Mouse (Mus musculus): ENCODE data around the gene Lbr.
A peak's percentile ranks its signal among the peaks of the same experiment; 100 is the strongest.

Gene Lbr

GRCm38 (mm10) chr1:181842781-181843180 is at the start of gene Lbr:
Gene Lbr (minus strand): TSS chr1:181843046.
- peak in 1 of 2 experiments; percentile 37 for DNase-seq

DNA sequence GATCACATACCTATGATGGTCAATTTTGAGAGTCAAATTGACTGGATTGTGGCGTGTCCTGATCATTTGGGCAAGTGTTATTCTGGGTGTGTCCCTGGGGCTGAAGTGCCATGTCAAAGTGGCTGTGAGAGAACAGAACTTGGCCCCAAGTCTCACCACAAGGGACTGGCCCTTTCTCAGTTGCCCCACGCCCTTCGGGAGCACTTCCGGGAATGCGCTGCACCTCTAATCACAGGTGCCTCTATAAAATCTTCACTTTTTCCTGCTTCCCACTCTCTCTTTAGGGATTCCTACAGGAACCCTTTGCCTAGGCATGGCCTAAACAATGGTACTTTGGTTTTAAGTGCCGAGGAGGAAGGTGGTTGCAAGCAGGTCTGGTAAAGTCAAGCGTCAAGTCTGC is 46.8 kb upstream of the Lbr start:
- DNase-seq = no peak

DNA sequence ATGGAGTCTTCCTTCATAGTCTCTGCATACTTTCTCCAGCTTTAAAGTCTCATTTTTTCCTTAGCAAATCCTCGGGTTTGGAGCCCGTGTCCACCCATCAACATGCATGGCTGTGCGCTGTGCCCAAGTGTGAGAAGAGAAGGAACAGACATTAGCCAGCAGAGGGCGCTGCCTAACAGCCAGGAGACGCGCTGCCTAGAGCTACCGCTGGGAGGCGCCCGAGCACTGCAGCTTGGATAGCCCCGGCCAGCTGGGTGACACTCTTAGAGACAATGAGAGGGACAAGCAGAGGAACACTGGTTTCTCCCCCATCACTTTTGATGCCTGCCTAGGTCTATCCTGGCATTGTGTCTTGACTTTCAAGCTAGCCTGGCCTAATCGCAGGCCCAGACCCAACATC is 46.0 kb upstream of the Lbr start:
- DNase-seq = peak; percentile 68 to 85

DNA sequence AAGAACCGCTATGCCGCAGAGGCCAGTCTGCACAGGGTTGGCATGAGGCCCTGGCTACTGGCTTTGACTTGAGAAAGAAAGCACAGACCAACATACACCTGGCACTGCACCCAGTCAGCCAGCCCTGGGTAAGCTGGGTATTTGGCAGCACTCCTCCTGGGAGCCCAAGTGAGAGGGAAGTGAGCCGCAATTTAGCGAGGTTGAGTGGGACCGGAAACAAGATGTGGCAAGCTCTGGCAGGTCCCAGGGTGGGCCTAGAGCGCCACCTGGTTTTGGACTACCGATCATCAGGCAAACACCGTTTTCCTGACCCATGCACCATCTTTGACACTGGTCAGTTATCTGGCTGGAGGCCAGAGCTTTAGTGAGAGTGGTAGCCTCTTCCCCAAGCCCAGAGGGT is 38.7 kb upstream of the Lbr start:
- DNase-seq = peak; percentile 64 to 79

GRCm38 (mm10) chr1:181880752-181881325 is 38.0 kb upstream of the Lbr start:
- no peak for DNase-seq

DNA sequence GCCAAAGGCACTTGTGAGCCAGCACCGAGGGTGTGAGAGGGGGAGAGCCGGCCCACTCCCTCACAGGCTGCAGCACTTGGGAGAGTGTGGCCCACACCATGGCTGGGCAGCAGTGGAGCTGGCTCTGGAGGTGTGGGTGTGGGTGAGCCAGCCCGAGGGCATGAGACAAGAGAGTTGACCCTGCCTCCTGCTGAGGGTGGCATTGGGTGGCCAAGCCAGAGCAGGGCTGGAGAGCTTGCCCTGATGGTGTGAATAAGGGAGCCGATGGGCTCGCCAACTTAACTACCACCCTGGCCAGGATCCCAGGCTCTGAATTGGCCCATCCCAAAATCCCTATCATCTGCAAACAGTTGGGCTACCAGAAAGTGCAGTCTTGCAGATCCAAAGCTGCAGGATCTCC is 35.6 kb upstream of the Lbr start:
- DNase-seq = no peak

DNA sequence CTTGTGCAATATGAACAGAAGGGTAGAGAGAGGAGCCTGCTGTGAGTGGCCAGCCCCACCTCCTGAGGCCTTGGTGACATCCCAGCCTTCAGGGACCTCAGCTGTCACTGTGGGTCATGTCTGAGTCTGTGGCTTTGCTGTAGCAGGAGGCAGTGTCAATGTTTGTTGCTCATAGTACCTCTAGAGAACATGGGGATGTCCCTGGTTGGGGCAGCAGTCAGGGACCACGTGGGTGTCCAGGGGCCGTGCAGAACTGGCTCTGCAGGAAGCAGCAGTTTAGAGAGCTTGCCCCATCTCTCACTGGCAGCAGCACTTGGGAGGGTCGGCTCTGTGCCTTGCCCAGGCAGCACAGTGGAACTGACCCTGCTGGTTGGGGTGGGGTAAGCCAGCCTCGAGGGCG is 34.2 kb upstream of the Lbr start:
- DNase-seq = no peak

DNA sequence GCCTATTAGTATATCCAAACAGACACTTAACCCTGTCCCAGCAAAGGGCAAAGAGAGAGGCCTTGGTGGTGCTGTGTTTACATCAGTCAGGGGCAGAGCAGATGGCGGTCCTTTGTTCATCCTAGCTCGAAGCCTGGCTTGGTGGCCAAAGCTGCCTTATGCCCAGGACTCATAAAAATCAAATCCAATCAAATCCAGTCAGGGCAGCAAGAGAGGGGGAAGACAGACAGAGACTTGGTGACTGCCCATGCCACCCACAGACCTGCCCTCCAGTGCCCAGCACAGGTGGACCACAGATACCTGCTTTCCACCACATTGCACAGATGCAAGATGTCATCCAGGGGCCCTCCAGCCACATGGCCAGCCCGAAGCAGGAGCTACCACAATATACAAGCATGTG is 33.8 kb upstream of the Lbr start:
- DNase-seq = no peak

GRCm38 (mm10) chr1:181873086-181873920 is 30.5 kb upstream of the Lbr start:
- no peak for DNase-seq

DNA sequence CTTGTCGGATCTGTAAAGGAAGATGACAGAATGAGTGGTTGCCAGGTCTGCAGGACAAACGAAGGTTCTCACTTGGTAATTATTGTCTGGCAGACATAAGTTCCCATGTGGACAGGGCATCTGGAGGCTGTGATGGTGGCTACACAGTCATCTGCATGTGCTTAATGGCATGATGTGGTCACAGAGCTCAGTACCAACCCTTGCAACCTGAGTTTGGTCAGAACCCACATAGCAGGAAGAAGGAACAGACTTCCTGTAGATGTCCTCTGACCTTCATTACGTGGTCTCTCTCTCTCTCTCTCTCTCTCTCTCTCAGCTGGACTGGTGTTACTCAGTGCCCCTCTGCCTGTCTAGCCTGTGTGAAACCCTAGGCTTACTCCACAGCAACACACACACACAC is 29.8 kb upstream of the Lbr start:
- no peak for DNase-seq

DNA sequence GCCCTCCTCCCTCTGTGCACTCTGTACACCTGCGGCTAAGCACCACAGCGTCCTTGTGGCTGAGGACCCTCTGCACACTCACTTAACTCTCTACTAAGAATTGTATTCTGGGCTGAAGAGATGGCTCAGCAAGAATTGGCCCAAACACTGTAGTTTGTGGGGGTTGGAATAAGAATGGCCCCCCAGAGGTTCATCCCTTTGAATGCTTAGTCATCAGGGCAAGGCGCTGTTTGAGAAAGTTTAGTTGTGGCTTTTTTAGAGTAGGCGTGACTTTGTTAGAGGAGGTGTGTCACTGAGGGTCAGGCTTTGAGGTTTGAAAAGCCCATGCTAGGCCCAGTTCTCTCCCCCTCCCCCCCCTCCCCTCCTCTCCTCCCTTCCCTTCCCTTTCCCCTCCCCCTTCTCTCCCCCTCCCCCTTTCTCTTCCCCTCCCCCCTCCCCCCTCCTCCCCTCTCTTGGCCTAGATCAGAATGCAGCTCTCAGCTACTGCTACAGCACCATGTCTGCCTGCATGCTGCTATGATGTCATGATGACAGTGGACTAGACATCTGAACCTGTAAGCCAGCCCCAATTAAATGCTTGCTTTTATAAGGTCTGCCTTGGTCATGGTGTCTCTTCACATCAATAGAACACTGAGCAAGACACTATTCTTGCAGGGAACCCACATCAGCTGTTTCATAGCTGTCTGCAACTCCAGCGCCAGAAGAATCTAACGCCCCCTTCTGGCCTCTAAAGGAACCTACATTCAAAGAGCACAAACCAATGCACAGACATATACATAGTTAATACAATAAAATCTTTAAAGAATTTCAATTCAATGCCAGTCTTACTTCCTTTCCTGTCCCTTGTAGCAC is 23.8 kb upstream of the Lbr start:
- no peak for DNase-seq

DNA sequence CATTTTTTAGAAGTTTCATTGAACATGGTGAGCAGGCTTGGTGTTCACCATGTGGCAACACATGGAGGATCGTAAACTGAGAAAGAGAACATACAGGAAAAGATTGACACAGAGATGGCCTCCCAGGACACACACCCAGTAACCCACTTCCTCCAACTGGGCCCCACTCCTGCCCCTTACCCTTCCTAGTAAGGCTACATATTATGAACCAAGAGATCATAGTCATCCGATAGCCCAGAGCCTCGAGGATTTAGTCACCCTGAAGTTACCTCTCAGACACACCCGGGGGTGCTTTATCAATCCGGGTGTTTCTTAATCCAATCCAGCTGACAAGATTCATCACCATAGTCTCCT is 23.0 kb upstream of the Lbr start:
- no peak for DNase-seq

GRCm38 (mm10) chr1:181864971-181865862 is 22.4 kb upstream of the Lbr start:
- DNase-seq = no peak

GRCm38 (mm10) chr1:181863431-181863830 is 20.6 kb upstream of the Lbr start:
- no peak for DNase-seq

- no peak for DNase-seq
Measured at GRCm38 (mm10) chr1:181862676-181863374, 20.0 kb upstream of the Lbr start.

DNA sequence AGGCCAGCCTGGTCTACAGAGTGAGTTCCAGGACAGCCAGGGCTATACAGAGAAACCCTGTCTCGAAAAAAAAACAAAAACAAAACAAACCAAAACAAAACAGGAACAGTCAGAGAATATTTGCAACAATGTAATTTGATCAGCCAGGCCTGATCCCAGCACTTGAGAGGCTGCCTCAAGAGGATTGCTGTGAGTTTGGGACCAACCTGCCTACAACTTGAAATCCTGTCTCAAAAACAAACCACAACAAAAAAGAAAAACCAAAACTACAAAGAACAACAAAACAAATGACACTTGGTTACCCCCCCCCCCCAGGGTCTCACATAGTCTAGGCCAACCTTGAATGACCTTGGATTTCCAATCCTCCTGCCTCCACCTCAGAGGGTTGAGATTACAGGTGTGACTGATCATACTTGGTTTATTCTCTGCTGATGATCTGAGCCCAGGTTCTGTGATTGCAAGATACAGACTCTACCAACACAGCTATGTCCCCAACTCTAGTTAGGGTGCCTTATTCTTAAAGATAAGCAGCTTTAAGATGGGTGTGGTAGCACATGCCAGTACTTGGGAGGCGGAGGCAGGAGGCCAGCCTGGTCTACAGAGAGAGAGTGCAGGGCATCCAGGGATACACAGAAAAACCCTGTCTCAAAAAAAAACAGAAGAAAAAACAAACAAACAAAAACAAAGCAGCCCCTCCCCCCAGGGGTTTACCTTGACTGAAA is 18.5 kb upstream of the Lbr start:
- no peak for DNase-seq

DNA sequence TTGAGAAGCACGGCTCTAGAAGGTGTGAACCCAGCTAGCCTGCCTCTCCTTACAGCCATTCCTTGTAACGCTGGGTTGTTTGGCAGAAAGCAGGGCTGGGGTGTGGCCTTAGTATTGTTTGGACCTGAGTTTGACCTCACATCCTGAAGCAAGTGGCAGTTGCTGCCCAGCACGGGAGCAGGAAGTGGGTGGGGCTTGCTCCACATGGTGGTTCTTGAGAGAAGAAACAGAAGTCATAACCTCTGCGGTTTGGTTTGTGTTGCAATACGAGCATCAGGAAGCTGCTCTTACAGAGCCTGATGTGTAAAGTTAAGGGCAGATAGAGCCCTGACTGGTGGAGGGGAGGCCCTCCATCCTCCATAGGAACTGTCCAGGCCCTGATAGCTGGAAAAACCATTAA is 17.8 kb upstream of the Lbr start:
- DNase-seq = peak; percentile 82 to 87

DNA sequence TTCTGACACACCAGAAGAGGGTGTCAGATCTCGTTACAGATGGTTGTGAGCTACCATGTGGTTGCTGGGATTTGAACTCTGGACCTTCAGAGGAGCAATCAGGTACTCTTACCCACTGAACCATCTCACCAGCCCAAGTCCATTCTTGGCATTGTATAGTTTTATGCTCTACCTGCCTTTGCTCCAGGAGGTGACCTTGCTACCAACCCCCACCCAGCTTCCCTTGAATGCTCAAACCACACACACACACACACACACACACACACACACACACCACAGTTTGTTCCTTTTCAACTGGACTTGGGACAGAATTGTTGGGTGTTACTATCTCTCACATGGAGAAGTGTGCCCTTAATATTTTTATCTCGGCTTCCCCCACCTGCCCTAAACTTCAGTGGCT is 13.5 kb upstream of the Lbr start:
- DNase-seq = no peak

DNA sequence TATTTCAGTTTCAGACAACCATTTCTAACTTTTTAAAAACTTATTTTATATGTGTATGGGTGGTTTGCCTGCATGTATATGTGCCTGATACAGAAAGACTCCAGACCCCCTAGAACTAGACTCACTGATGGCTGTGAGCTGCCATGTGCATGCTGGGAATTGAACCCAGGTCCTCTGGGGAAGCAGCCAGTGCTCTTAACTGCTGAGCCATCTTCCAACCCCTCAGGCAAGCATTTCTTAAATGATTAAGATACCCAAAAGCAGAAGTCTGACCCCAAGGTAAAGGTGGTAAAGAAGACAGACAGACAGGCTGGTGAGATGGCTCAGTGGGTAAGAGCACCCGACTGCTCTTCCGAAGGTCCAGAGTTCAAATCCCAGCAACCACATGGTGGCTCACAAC is 12.0 kb upstream of the Lbr start:
- DNase-seq = no peak

DNA sequence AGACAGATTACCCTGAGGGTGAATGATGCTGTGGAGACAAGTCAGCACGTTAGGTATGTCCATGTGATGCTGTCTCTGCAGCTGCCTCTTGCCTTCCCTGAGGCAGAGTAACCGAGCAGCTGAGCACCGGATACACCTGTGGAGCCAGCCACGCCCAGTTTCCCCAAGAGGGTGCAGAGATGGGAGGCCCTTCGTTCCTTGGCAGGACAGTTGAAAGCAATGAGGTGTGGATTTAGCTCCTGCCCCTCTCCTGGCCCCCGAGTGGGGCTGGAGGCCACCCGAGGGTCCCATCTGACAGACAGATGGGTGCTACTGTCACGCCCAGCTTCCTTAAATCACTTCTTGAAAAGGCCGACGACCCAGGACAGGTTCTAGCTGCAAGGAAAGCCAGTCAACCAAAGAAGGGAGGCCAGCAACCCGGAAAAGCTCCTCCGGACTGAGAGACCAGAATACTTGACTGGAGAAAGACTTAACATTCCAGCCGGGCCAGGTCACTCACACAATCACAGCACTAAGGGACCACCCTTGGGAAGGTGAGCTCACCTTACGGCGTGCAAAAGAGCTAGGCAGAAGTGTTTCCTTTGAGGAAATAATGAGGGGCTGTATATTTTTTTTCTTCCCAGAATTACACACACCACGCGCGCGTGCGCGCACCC is 10.4 kb upstream of the Lbr start:
- DNase-seq = peak; percentile 81

- DNase-seq = peak in 1 of 2 experiments; percentile 47
Measured at GRCm38 (mm10) chr1:181852466-181852865, 9.6 kb upstream of the Lbr start.

All from spleen, adult 18-20 months (tissue).